Mouse (Mus musculus): ENCODE measurements around the gene Prf1.

Prf1 gene

DNA sequence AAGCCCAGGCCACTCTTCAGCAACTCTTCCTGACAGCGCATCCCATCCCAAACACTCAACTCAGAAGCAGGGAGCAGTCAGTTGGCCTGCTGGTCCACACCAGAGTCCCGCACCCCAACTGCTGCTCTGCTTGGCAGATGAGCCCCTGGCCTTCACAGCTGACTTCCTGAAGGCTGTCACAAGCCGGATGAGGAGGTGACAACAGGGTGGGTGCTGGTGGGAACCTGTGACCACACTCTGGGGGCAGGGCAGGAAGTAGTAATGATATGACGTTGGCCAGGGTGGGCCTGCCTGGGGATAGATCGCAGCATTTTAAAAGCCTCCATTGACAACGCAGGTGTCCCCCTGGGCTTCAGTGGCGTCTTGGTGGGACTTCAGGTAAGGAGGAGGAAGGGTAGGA, at the start of gene Prf1:
Prf1 (plus strand) TSS at position 357 of the 400 bp plus-strand sequence.
- DNase-seq (ENCODE audit: low spot score) = no peak

- DNase-seq (ENCODE audit: low spot score) = no peak
Observed at GRCm38 (mm10) chr10:61248596-61249114, 49.0 kb upstream of the Prf1 start.

DNA sequence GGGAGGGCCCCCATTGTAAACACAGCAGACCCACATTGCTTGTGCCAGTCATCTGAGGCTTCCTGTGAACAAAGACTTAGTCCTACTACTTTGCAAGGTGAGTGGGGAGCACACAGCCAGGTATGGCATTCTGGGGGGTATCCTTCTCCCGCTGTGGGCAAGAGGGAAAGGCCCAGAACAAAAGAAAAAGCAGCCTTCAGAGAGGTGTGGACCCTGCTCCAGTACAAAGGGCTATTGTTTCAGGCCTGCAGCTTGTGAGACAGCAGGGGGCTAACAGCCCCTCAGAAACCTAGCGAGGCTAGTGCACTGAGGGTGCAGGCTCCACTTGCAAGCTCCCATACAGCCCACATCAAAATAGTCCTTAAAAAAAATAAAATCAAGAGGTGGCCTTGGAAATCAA, 47.7 kb upstream of the Prf1 start:
- no peak for DNase-seq (ENCODE audit: low spot score)

GRCm38 (mm10) chr10:61254761-61255160, 42.9 kb upstream of the Prf1 start:
- peak; percentile 22 for DNase-seq (ENCODE audit: low spot score)

GRCm38 (mm10) chr10:61255190-61255589, 42.4 kb upstream of the Prf1 start:
- no peak for DNase-seq (ENCODE audit: low spot score)

- DNase-seq (ENCODE audit: low spot score) = no peak
Observed at GRCm38 (mm10) chr10:61256665-61257064, 41.0 kb upstream of the Prf1 start.

GRCm38 (mm10) chr10:61258131-61258530, 39.5 kb upstream of the Prf1 start:
- no peak for DNase-seq (ENCODE audit: low spot score)

DNA sequence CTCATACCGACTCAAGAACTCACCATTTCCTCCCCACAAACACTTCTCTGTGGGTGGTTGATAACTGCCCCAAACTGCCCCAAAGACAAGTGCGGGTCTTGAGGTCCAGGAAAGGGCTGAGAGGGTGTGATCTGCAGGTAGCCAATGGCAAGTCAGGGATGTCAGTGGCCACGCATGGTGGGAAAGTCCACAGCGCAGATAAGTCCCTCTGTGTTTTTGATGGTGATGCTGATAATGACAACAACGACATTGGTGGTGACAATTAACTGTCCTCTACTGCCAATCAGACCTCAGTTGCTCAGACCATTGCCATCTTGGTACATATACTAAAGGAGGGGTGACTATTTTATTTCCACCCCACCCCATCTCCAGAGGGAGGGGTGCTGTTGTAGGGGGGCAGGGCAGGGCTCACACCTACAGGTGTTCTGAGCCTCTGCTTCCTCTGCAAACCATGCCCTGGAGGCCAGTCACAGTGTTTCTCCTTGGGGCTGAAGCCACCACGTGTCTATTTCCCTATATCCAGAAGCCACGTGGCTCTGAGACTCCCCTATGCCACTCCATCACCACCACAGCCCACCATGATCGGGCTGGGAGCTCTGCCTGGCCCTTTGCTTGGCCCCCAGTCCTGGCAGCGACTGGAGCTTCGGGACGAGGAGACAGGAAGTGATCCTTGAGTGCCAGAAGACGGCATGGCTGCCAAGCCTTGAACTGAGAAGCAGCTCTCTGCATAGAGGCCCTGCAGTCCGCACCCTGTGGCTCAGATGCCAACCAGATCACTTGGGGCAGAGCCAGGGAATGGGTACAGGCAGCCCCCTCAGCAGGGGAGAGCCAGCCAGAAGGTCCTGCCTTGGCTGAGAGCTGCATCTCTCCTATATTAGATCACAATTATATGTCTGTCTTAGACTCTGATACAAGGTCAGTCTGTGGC, 36.1 kb upstream of the Prf1 start:
- no peak for DNase-seq (ENCODE audit: low spot score)

GRCm38 (mm10) chr10:61263606-61264005, 34.0 kb upstream of the Prf1 start:
- no peak for DNase-seq (ENCODE audit: low spot score)

- no peak for DNase-seq (ENCODE audit: low spot score)
Observed at GRCm38 (mm10) chr10:61267378-61267777, 30.3 kb upstream of the Prf1 start.

DNA sequence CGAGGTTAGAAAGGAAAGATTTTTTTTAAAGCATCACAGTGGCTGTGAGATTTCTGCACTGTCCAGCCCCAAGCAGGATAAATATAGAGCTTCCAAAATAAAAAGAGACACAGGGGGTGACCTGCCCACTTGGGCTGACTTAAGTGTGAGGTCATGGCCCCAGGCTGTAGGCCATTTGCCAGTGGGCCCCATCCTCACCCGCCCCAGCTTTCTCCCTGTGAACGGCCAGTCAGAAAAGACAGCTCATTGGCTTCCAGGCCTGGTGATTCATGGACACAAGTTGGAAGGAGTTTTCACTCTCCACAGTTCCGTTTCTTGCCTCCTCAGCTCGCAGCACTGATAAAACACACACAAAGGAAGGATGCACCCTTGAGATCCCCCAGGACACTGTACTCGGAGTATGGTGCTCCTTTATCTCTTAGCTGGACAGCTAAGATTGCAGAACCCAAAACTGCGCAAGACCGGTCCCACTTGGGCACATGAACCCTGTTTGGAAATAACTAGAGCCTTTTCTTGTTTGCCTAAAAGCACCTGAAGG, 25.5 kb upstream of the Prf1 start:
- DNase-seq (ENCODE audit: low spot score) = no peak

- DNase-seq (ENCODE audit: low spot score) = no peak
Observed at GRCm38 (mm10) chr10:61272631-61273030, 25.0 kb upstream of the Prf1 start.

DNA sequence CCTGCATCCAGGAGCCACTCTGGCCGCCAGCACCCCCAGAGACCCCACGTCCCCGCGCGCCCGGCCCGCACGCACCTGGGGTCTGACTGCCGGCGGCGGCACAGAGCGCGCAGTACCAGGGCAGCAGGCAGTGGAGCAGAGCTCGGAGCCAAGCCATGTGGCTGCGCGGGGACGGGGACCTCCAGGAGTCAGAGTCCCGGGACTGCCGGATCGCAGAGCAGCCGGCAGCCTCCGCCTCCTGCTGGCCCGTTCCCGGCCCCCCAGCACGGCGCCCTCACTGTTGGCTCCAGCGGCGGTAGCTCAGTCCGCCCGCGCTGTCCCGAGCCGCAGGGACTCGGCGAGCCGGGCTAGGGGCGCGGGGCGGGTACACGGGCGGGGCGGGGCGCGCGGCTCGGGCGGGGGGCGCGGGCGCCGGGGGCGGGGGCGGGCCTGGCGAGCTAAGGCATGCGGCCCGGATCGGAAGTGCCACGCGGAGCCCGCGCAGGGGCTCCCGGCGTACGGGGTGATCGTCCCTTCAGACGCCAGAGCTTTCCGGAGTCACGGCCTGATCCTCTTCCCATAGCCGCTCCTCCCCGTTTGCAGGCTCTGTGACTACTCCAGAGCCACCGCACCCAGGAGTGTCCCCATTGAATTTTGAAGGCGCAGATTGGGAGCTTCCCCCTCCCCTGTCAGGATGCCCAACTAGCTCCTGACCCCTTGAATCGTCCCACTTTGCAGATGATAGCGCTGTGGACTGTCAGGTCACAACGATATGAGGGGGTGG, 24.4 kb upstream of the Prf1 start, which contains the start of gene Adamts14:
Adamts14 (minus strand) TSS at position 358 of the 763 bp plus-strand sequence.
- no peak for DNase-seq (ENCODE audit: low spot score)

DNA sequence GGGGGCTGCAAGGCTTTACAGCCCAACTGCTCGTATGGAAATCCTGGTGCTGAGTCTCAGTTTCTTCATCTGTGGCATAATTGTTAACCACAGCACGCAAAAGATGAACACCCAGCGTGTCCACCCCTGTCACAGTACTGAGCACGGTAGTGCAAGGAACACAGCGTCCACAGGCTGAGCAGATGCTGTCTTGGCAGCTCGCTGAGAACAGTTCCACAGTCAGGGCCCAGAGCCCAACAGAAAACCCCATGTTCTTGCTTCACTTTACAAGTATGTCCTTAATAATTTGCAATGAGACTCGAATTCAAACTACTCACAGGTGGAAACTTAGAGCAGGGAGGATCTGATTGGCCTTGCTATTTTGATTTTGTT, 23.8 kb upstream of the Prf1 start:
- DNase-seq (ENCODE audit: low spot score) = no peak

- DNase-seq (ENCODE audit: low spot score) = no peak
Observed at GRCm38 (mm10) chr10:61274532-61274931, 23.1 kb upstream of the Prf1 start.

DNA sequence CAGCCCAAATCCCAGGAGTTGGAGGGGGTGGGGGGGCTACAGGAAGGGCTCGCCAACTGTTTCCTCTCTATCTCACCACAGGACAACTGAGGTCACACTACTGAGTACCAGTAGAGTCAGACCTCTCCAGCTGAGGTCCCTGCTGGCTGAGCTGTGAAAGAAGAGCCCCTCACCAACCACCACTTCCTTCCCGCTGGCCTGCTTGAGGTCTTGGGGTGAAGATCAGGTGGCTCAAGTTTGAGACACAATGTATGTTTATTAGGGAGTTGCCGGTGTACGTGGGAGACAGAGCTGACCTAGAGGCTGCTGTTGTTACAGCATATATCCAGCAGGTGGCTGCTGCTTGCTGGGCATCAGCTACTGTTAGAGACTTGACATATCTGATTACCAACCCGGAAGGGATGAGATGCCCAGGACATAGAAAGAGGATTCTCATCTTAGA, 21.9 kb upstream of the Prf1 start:
- DNase-seq (ENCODE audit: low spot score) = no peak

DNA sequence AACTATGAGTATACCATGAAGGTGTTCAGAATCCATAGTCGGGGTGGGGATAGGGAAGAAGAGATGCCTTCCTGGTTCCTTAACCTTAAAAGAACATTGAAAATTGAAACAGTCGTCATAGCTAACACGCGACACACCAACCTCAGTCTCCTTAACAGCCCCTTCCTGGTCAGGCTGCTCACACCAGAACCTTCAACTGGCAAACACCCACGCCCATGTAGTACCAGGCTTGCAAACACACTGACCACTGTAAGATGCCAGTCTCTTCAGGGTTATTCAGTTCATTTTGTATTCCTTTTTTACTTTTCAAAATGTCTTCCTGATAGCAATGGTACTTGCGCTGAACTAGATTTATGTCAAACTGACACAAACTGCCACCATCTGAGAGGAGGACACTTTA, 20.6 kb upstream of the Prf1 start:
- no peak for DNase-seq (ENCODE audit: low spot score)

- DNase-seq (ENCODE audit: low spot score) = peak; percentile 36
Observed at GRCm38 (mm10) chr10:61277918-61278674, 19.5 kb upstream of the Prf1 start.

DNA sequence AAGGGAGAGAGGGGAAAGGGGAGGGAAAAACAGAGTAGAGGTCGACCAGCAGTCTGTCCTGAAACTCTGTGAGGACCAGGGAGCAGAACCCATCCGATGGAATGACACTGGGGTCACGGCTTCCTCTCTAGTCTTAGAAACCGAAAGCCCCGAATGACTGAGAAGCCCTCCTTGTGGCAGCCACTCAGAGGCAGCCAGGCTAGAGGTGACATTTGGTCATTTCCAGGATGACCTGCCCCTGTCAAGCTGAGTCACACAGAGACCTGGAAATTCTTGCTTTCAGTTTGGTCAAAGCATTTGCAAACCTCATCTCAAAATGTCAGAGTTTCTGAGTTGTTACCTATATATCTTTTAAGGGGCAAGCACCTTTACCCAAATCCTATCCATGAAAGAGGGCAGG, 16.5 kb upstream of the Prf1 start:
- no peak for DNase-seq (ENCODE audit: low spot score)

GRCm38 (mm10) chr10:61284309-61284708, 13.3 kb upstream of the Prf1 start:
- DNase-seq (ENCODE audit: low spot score) = no peak

- DNase-seq (ENCODE audit: low spot score) = peak; percentile 31
Observed at GRCm38 (mm10) chr10:61285271-61285670, 12.4 kb upstream of the Prf1 start.

DNA sequence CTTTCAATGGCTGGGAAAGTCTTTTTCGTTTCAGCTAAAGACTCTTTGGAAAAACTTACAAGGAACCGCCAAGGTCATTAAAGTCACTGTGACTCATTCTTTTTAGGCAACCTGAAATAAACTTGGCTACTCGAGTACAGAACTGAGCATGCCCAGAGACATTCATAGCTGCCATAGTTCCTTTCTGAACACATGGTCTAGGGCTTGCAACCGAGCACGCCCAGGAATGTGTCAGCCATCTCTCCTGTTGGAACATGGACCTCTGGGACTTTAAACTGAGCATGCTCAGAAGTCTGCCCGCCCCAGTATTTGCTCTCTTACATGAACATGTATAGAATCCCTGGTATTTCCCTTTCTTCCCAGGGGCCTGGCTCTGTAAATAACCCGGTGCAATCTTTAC, 11.4 kb upstream of the Prf1 start:
- no peak for DNase-seq (ENCODE audit: low spot score)
